Mouse (Mus musculus): ENCODE results near the gene Klhl25. TPM values are rescaled to one million over a fixed set of nuclear protein-coding genes. Genes with fewer than 3 reads are reported as not detected.

Gene Klhl25
- 8.3 and 9.4 TPM in 2 replicates for polyA plus RNA-seq (2014; fragmentation: Nextera tagmentation; extraction: Ambion mirVana)

GRCm38 (mm10) chr7:75848115-75848775 is at the start of gene Klhl25:
Klhl25 (plus strand) TSS chr7:75848310.
- peak within 1 kb of the TSS; percentile 73 to 93 for H3K4me3 ChIP-seq (ENCODE audit: control insufficient read depth in 1 of 2, insufficient read depth in 1 of 2, low read depth in 1 of 2, low read length in 2 of 2)
- H3K9ac ChIP-seq (ENCODE audit: low read length), result peak within 1 kb of the TSS; percentile 92
- H3K4me2 ChIP-seq (ENCODE audit: low read length), result peak within 1 kb of the TSS; percentile 70
- H3K4me1 ChIP-seq (ENCODE audit: control insufficient read depth in 2 of 2, insufficient read depth in 2 of 2, low read length in 2 of 2), result peaks cover 20 to 25% of the 10 kb centered on the region in 2 experiments
- no peaks in the 10 kb centered on the region for H3K9me3 ChIP-seq (ENCODE audit: control insufficient read depth, low read length)
- WGBS, result under 1% methylated on average over 60 of the region's 60 CpGs
- peaks cover 11% of the 10 kb centered on the region; the same call in 1 of the 2 replicates for H3K36me3 ChIP-seq (ENCODE audit: control insufficient read depth, insufficient read depth, low read length)
- ATAC-seq (ENCODE audit: insufficient number of reproducible peaks, insufficient read depth, low FRiP score, low read depth), result peak; percentile 94
- H3K27me3 ChIP-seq (ENCODE audit: control insufficient read depth, insufficient read depth, low read length), result no peaks in the 10 kb centered on the region
- peak within 1 kb of the TSS; percentile 77 to 78 for H3K27ac ChIP-seq (replicated peaks in 1 of 2; ENCODE audit: control insufficient read depth in 1 of 2, insufficient read depth in 1 of 2, low read depth in 2 of 2, low read length in 2 of 2)

- ATAC-seq (ENCODE audit: insufficient number of reproducible peaks, insufficient read depth, low FRiP score, low read depth), result no peak
- H3K36me3 ChIP-seq (ENCODE audit: control insufficient read depth, insufficient read depth, low read length), result no peaks in the 10 kb centered on the region
- no peak overlapping the region for H3K4me3 ChIP-seq (ENCODE audit: control insufficient read depth in 1 of 2, insufficient read depth in 1 of 2, low read depth in 1 of 2, low read length in 2 of 2)
- 80% methylated on average over 4 of the region's 4 CpGs for WGBS
- H3K27me3 ChIP-seq (ENCODE audit: control insufficient read depth, insufficient read depth, low read length), result no peaks in the 10 kb centered on the region
- no peak overlapping the region for H3K27ac ChIP-seq (replicated peaks in 1 of 2; ENCODE audit: control insufficient read depth in 1 of 2, insufficient read depth in 1 of 2, low read depth in 2 of 2, low read length in 2 of 2)
- no peak overlapping the region for H3K9ac ChIP-seq (ENCODE audit: low read length)
- no peaks in the 10 kb centered on the region for H3K9me3 ChIP-seq (ENCODE audit: control insufficient read depth, low read length)
- H3K4me1 ChIP-seq (ENCODE audit: control insufficient read depth in 2 of 2, insufficient read depth in 2 of 2, low read length in 2 of 2), result peaks cover 5 to 9% of the 10 kb centered on the region in 2 experiments; a peak in 3 of 4 replicates
- no peak overlapping the region for H3K4me2 ChIP-seq (ENCODE audit: low read length)
These were observed 47.6 kb upstream of the Klhl25 start for GRCm38 (mm10) chr7:75800530-75800929.

GRCm38 (mm10) chr7:75801022-75801421 is 47.1 kb upstream of the Klhl25 start:
- Histone ChIP-seq H3K9ac (ENCODE audit: low read length) (no peak overlapping the region), H3K27me3 (ENCODE audit: control insufficient read depth, insufficient read depth, low read length) (no peaks in the 10 kb centered on the region)
- WGBS, result 90% methylated on average over 3 of the region's 3 CpGs

GRCm38 (mm10) chr7:75801621-75802358 is 46.3 kb upstream of the Klhl25 start:
- 84% methylated on average over 5 of the region's 5 CpGs for WGBS
- H3K4me3 ChIP-seq (ENCODE audit: control insufficient read depth in 1 of 2, insufficient read depth in 1 of 2, low read depth in 1 of 2, low read length in 2 of 2), result no peak overlapping the region
- no peaks in the 10 kb centered on the region for H3K36me3 ChIP-seq (ENCODE audit: control insufficient read depth, insufficient read depth, low read length)
- H3K27me3 ChIP-seq (ENCODE audit: control insufficient read depth, insufficient read depth, low read length), result no peaks in the 10 kb centered on the region
- H3K4me1 ChIP-seq (ENCODE audit: control insufficient read depth in 2 of 2, insufficient read depth in 2 of 2, low read length in 2 of 2), result peaks cover 8 to 12% of the 10 kb centered on the region in 2 experiments
- no peak overlapping the region for H3K27ac ChIP-seq (replicated peaks in 1 of 2; ENCODE audit: control insufficient read depth in 1 of 2, insufficient read depth in 1 of 2, low read depth in 2 of 2, low read length in 2 of 2)
- no peaks in the 10 kb centered on the region for H3K9me3 ChIP-seq (ENCODE audit: control insufficient read depth, low read length)
- no peak overlapping the region for H3K4me2 ChIP-seq (ENCODE audit: low read length)
- H3K9ac ChIP-seq (ENCODE audit: low read length), result no peak overlapping the region
- no peak for ATAC-seq (ENCODE audit: insufficient number of reproducible peaks, insufficient read depth, low FRiP score, low read depth)

More at GRCm38 (mm10) chr7:75801022-75801421, 47.1 kb upstream of the Klhl25 start:
- no peak overlapping the region for H3K4me2 ChIP-seq (ENCODE audit: low read length)
- no peaks in the 10 kb centered on the region for H3K36me3 ChIP-seq (ENCODE audit: control insufficient read depth, insufficient read depth, low read length)
- no peak overlapping the region for H3K4me3 ChIP-seq (ENCODE audit: control insufficient read depth in 1 of 2, insufficient read depth in 1 of 2, low read depth in 1 of 2, low read length in 2 of 2)
- H3K9me3 ChIP-seq (ENCODE audit: control insufficient read depth, low read length), result no peaks in the 10 kb centered on the region
- H3K4me1 ChIP-seq (ENCODE audit: control insufficient read depth in 2 of 2, insufficient read depth in 2 of 2, low read length in 2 of 2), result peaks cover 8 to 12% of the 10 kb centered on the region in 2 experiments; a peak in 3 of 4 replicates
- ATAC-seq (ENCODE audit: insufficient number of reproducible peaks, insufficient read depth, low FRiP score, low read depth), result no peak
- H3K27ac ChIP-seq (replicated peaks in 1 of 2; ENCODE audit: control insufficient read depth in 1 of 2, insufficient read depth in 1 of 2, low read depth in 2 of 2, low read length in 2 of 2), result no peak overlapping the region

GRCm38 (mm10) chr7:75802887-75803286 is 45.2 kb upstream of the Klhl25 start:
- no peak overlapping the region for H3K9ac ChIP-seq (ENCODE audit: low read length)
- H3K4me2 ChIP-seq (ENCODE audit: low read length), result no peak overlapping the region
- 70% methylated on average over 3 of the region's 3 CpGs for WGBS
- no peak overlapping the region for H3K27ac ChIP-seq (replicated peaks in 1 of 2; ENCODE audit: control insufficient read depth in 1 of 2, insufficient read depth in 1 of 2, low read depth in 2 of 2, low read length in 2 of 2)
- no peak overlapping the region for H3K4me3 ChIP-seq (ENCODE audit: control insufficient read depth in 1 of 2, insufficient read depth in 1 of 2, low read depth in 1 of 2, low read length in 2 of 2)
- H3K36me3 ChIP-seq (ENCODE audit: control insufficient read depth, insufficient read depth, low read length), result no peaks in the 10 kb centered on the region
- no peaks in the 10 kb centered on the region for H3K9me3 ChIP-seq (ENCODE audit: control insufficient read depth, low read length)
- H3K4me1 ChIP-seq (ENCODE audit: control insufficient read depth in 2 of 2, insufficient read depth in 2 of 2, low read length in 2 of 2), result peaks cover 13 to 18% of the 10 kb centered on the region in 2 experiments
- ATAC-seq (ENCODE audit: insufficient number of reproducible peaks, insufficient read depth, low FRiP score, low read depth), result no peak
- H3K27me3 ChIP-seq (ENCODE audit: control insufficient read depth, insufficient read depth, low read length), result no peaks in the 10 kb centered on the region

- Histone ChIP-seq H3K27ac (replicated peaks in 1 of 2; ENCODE audit: control insufficient read depth in 1 of 2, insufficient read depth in 1 of 2, low read depth in 2 of 2, low read length in 2 of 2) (peak overlapping the region; percentile 9 to 15; a peak in 2 of 4 replicates), H3K9ac (ENCODE audit: low read length) (no peak overlapping the region), H3K4me2 (ENCODE audit: low read length) (no peak overlapping the region), H3K4me3 (ENCODE audit: control insufficient read depth in 1 of 2, insufficient read depth in 1 of 2, low read depth in 1 of 2, low read length in 2 of 2) (no peak overlapping the region), H3K9me3 (ENCODE audit: control insufficient read depth, low read length) (no peaks in the 10 kb centered on the region), H3K4me1 (ENCODE audit: control insufficient read depth in 2 of 2, insufficient read depth in 2 of 2, low read length in 2 of 2) (peaks cover 13 to 18% of the 10 kb centered on the region in 2 experiments), H3K36me3 (ENCODE audit: control insufficient read depth, insufficient read depth, low read length) (no peaks in the 10 kb centered on the region), H3K27me3 (ENCODE audit: control insufficient read depth, insufficient read depth, low read length) (no peaks in the 10 kb centered on the region)
- no peak for ATAC-seq (ENCODE audit: insufficient number of reproducible peaks, insufficient read depth, low FRiP score, low read depth)
- WGBS, result 72% methylated on average over 4 of the region's 4 CpGs
These were observed 41.9 kb upstream of the Klhl25 start for GRCm38 (mm10) chr7:75806161-75806560.

- no peak overlapping the region for H3K4me3 ChIP-seq (ENCODE audit: control insufficient read depth in 1 of 2, insufficient read depth in 1 of 2, low read depth in 1 of 2, low read length in 2 of 2)
- WGBS, result 21% methylated on average over 4 of the region's 4 CpGs
- no peaks in the 10 kb centered on the region for H3K9me3 ChIP-seq (ENCODE audit: control insufficient read depth, low read length)
- peaks cover 13 to 18% of the 10 kb centered on the region in 2 experiments for H3K4me1 ChIP-seq (ENCODE audit: control insufficient read depth in 2 of 2, insufficient read depth in 2 of 2, low read length in 2 of 2)
- peak; percentile 73 for ATAC-seq (ENCODE audit: insufficient number of reproducible peaks, insufficient read depth, low FRiP score, low read depth)
- H3K4me2 ChIP-seq (ENCODE audit: low read length), result no peak overlapping the region
- H3K27ac ChIP-seq (replicated peaks in 1 of 2; ENCODE audit: control insufficient read depth in 1 of 2, insufficient read depth in 1 of 2, low read depth in 2 of 2, low read length in 2 of 2), result peak overlapping the region; percentile 9 to 15; a peak in 2 of 4 replicates
- H3K36me3 ChIP-seq (ENCODE audit: control insufficient read depth, insufficient read depth, low read length), result no peaks in the 10 kb centered on the region
- no peaks in the 10 kb centered on the region for H3K27me3 ChIP-seq (ENCODE audit: control insufficient read depth, insufficient read depth, low read length)
- H3K9ac ChIP-seq (ENCODE audit: low read length), result no peak overlapping the region
These were observed 41.4 kb upstream of the Klhl25 start for GRCm38 (mm10) chr7:75806711-75807110.

Measured in heart, embryonic 14.5 days (tissue).